Mouse (Mus musculus) kidney, embryonic 16.5 days (tissue): ENCODE results near the gene Azin2. TPM values are rescaled to one million over a fixed set of nuclear protein-coding genes. Genes with fewer than 3 reads are reported as not detected.

ENCODE experiments used
- ATAC-seq: fragments of 200-750 bp; cut with Nextera tagmentation; 2 replicates; pipeline ENCODE4 v1.8.0; 2017; ENCODE audit warnings: moderate TSS enrichment; ENCODE audit not compliant: low FRiP score, low TSS enrichment
- H3K27ac ChIP-seq: fragments of 300-500 bp; sonication (generic); 2 replicates; pipeline ENCODE4 v1.5.1; 2014; ENCODE audit warnings: low read length
- H3K27me3 ChIP-seq: fragments of 300-500 bp; sonication (generic); 2 replicates; pipeline ENCODE4 v1.6.1; 2014; ENCODE audit warnings: low read length, control low read depth, mixed read lengths; ENCODE audit not compliant: insufficient read depth
- H3K36me3 ChIP-seq: fragments of 300-500 bp; sonication (generic); 2 replicates; pipeline ENCODE4 v1.6.1; 2014; ENCODE audit warnings: low read length, control low read depth, mixed read lengths; ENCODE audit not compliant: insufficient read depth
- H3K4me1 ChIP-seq: fragments of 300-500 bp; sonication (generic); 2 replicates; pipeline ENCODE4 v1.6.1; 2014; ENCODE audit warnings: low read length, control low read depth, mixed read lengths; ENCODE audit not compliant: insufficient read depth
- H3K4me2 ChIP-seq: fragments of 300-500 bp; sonication (generic); replicated peaks from 2 replicates; pipeline ENCODE4 v1.6.1; 2014; ENCODE audit warnings: low read depth, low read length
- H3K4me3 ChIP-seq: fragments of 300-500 bp; sonication (generic); 2 replicates; pipeline ENCODE4 v1.5.1; 2014; ENCODE audit warnings: mild to moderate bottlenecking, low read length
- H3K9ac ChIP-seq: fragments of 300-500 bp; sonication (generic); replicated peaks from 2 replicates; pipeline ENCODE4 v1.6.1; 2014; ENCODE audit warnings: low read length
- H3K9me3 ChIP-seq: fragments of 300-500 bp; sonication (generic); 2 replicates; pipeline ENCODE4 v1.6.1; 2016; ENCODE audit warnings: low read length, control low read depth
- WGBS: fragments of 180-500 bp; shearing (Covaris S2); extraction: QIAGEN DNeasy Blood & Tissue Kit; methylation state at CpG from one replicate; pipeline ENCODE4 v1.1.7; 2014; 5-methylcytosine and 5-hydroxymethylcytosine counted together
- polyA plus RNA-seq: library from polyadenylated mRNA; unstranded; fragments of >200 nt; fragmentation: Nextera tagmentation; extraction: Ambion mirVana; gene quantifications from 2 replicates; pipeline ENCODE4 v1.2.1, GENCODE M21; 2015

Gene Azin2
- polyA plus RNA-seq, 1 experiment from 2014 or later: 26.3 TPM

GRCm38 (mm10) chr4:128980890-128981832 is 18.9 kb upstream of the Azin2 start:
- Histone ChIP-seq H3K27me3 (no peaks in the 10 kb centered on the region), H3K9ac (no peak overlapping the region), H3K27ac (no peak overlapping the region), H3K4me2 (no peak overlapping the region), H3K36me3 (no peaks in the 10 kb centered on the region), H3K9me3 (no peaks in the 10 kb centered on the region), H3K4me1 (no peaks in the 10 kb centered on the region), H3K4me3 (no peak overlapping the region)
- 67% methylated on average over 12 of the region's 12 CpGs for WGBS
- no peak for ATAC-seq

- no peak overlapping the region for H3K4me3 ChIP-seq
- no peaks in the 10 kb centered on the region for H3K36me3 ChIP-seq
- H3K9ac ChIP-seq: no peak overlapping the region
- H3K27ac ChIP-seq: no peak overlapping the region
- no peaks in the 10 kb centered on the region for H3K9me3 ChIP-seq
- no peak for ATAC-seq
- no peaks in the 10 kb centered on the region for H3K4me1 ChIP-seq
- H3K4me2 ChIP-seq: no peak overlapping the region
- WGBS: 38% methylated on average over 1 of the region's 1 CpGs
- no peaks in the 10 kb centered on the region for H3K27me3 ChIP-seq
These were observed 16.4 kb upstream of the Azin2 start for GRCm38 (mm10) chr4:128978634-128979033.

- Histone ChIP-seq H3K27ac (no peak overlapping the region), H3K4me1 (no peaks in the 10 kb centered on the region), H3K36me3 (no peaks in the 10 kb centered on the region), H3K9ac (no peak overlapping the region), H3K4me3 (no peak overlapping the region), H3K27me3 (no peaks in the 10 kb centered on the region), H3K9me3 (no peaks in the 10 kb centered on the region), H3K4me2 (no peak overlapping the region)
- 83% methylated on average over 3 of the region's 3 CpGs for WGBS
- no peak for ATAC-seq
These were observed 15.0 kb upstream of the Azin2 start for GRCm38 (mm10) chr4:128977217-128977616.

GRCm38 (mm10) chr4:128976577-128976976 is 14.3 kb upstream of the Azin2 start:
- Histone ChIP-seq H3K27me3 (no peaks in the 10 kb centered on the region), H3K9ac (no peak overlapping the region), H3K27ac (no peak overlapping the region), H3K9me3 (no peaks in the 10 kb centered on the region), H3K4me3 (no peak overlapping the region), H3K4me2 (no peak overlapping the region), H3K4me1 (no peaks in the 10 kb centered on the region), H3K36me3 (no peaks in the 10 kb centered on the region)
- no peak for ATAC-seq
- WGBS: 81% methylated on average over 4 of the region's 4 CpGs

GRCm38 (mm10) chr4:128974677-128975076 is 12.4 kb upstream of the Azin2 start:
- Histone ChIP-seq H3K4me3 (no peak overlapping the region), H3K9me3 (no peaks in the 10 kb centered on the region), H3K4me2 (no peak overlapping the region), H3K4me1 (no peaks in the 10 kb centered on the region), H3K36me3 (no peaks in the 10 kb centered on the region), H3K27me3 (no peaks in the 10 kb centered on the region), H3K27ac (no peak overlapping the region), H3K9ac (no peak overlapping the region)
- no peak for ATAC-seq
- 87% methylated on average over 8 of the region's 8 CpGs for WGBS

- Histone ChIP-seq H3K4me1 (0 out of 2 replicates have a peak, but pooled peaks cover 4% of the 10 kb centered on the region), H3K9me3 (no peaks in the 10 kb centered on the region), H3K4me3 (no peak overlapping the region), H3K36me3 (no peaks in the 10 kb centered on the region), H3K27ac (no peak overlapping the region), H3K4me2 (no peak overlapping the region), H3K27me3 (no peaks in the 10 kb centered on the region), H3K9ac (no peak overlapping the region)
- 33% methylated on average over 14 of the region's 14 CpGs for WGBS
- ATAC-seq: peak; percentile 71
These were observed 8.9 kb upstream of the Azin2 start for GRCm38 (mm10) chr4:128971065-128971694.

- 74% methylated on average over 7 of the region's 8 CpGs for WGBS
- 0 out of 2 replicates have a peak, but pooled peaks cover 4% of the 10 kb centered on the region for H3K4me1 ChIP-seq
- no peak overlapping the region for H3K4me2 ChIP-seq
- no peaks in the 10 kb centered on the region for H3K9me3 ChIP-seq
- H3K9ac ChIP-seq: no peak overlapping the region
- no peaks in the 10 kb centered on the region for H3K36me3 ChIP-seq
- no peak overlapping the region for H3K4me3 ChIP-seq
- no peak overlapping the region for H3K27ac ChIP-seq
- no peak for ATAC-seq
- H3K27me3 ChIP-seq: no peaks in the 10 kb centered on the region
These were observed 8.2 kb upstream of the Azin2 start for GRCm38 (mm10) chr4:128970417-128970807.

GRCm38 (mm10) chr4:128969607-128970416 is 7.6 kb upstream of the Azin2 start:
- Histone ChIP-seq H3K4me3 (no peak overlapping the region), H3K9ac (no peak overlapping the region), H3K36me3 (no peaks in the 10 kb centered on the region), H3K4me2 (no peak overlapping the region), H3K9me3 (no peaks in the 10 kb centered on the region), H3K27ac (no peak overlapping the region), H3K27me3 (no peaks in the 10 kb centered on the region), H3K4me1 (0 out of 2 replicates have a peak, but pooled peaks cover 4% of the 10 kb centered on the region)
- no peak for ATAC-seq
- WGBS: 56% methylated on average over 18 of the region's 18 CpGs

- Histone ChIP-seq H3K27ac (no peak overlapping the region), H3K9me3 (no peaks in the 10 kb centered on the region), H3K9ac (no peak overlapping the region), H3K27me3 (no peaks in the 10 kb centered on the region), H3K4me1 (0 out of 2 replicates have a peak, but pooled peaks cover 4% of the 10 kb centered on the region), H3K36me3 (no peaks in the 10 kb centered on the region), H3K4me2 (no peak overlapping the region), H3K4me3 (no peak overlapping the region)
- WGBS: 77% methylated on average over 5 of the region's 5 CpGs
- no peak for ATAC-seq
These were observed 6.8 kb upstream of the Azin2 start for GRCm38 (mm10) chr4:128969081-128969480.
